Mouse (Mus musculus): ENCODE data around the gene Pnpla5. TPM values are rescaled to one million over a fixed set of nuclear protein-coding genes. Genes with fewer than 3 reads are reported as not detected.
"Not testable (repeated sequence)": the region's sequence is repeated elsewhere in the genome, so short reads cannot be mapped to it uniquely, and the experiment has no call there.

Gene Pnpla5
- polyA plus RNA-seq, 1 experiment from 2014 or later: not detected

GRCm38 (mm10) chr15:84113873-84114272 lies 9.1 kb downstream of the Pnpla5 start:
- Histone ChIP-seq H3K27ac (no peak overlapping the region), H3K4me1 (no peaks in the 10 kb centered on the region)

GRCm38 (mm10) chr15:84108899-84109298 lies 14.1 kb downstream of the Pnpla5 start:
- Histone ChIP-seq H3K9ac (no peak overlapping the region), H3K27me3 (peaks cover 38% of the 10 kb centered on the region), H3K4me3 (no peak overlapping the region), H3K4me1 (peaks cover 11% of the 10 kb centered on the region; the same call in 1 of the 2 replicates), H3K27ac (no peak overlapping the region), H3K36me3 (no peaks in the 10 kb centered on the region), H3K4me2 (replicated peaks) (no peak overlapping the region), H3K9me3 (no peaks in the 10 kb centered on the region)
- 4% methylated on average over 13 of the region's 13 CpGs for WGBS
- no peak for ATAC-seq (ENCODE audit: insufficient number of reproducible peaks, insufficient read depth, low FRiP score, low TSS enrichment)

More at GRCm38 (mm10) chr15:84113873-84114272, 9.1 kb downstream of the Pnpla5 start:
- WGBS: 75% methylated on average over 6 of the region's 6 CpGs
- H3K9me3 ChIP-seq: no peaks in the 10 kb centered on the region
- no peak overlapping the region for H3K9ac ChIP-seq
- H3K4me2 ChIP-seq (replicated peaks): no peak overlapping the region
- H3K36me3 ChIP-seq: no peaks in the 10 kb centered on the region
- no peak overlapping the region for H3K4me3 ChIP-seq
- 0 out of 2 replicates have a peak, but pooled peaks cover 3% of the 10 kb centered on the region for H3K27me3 ChIP-seq
- no peak for ATAC-seq (ENCODE audit: insufficient number of reproducible peaks, insufficient read depth, low FRiP score, low TSS enrichment)

DNA sequence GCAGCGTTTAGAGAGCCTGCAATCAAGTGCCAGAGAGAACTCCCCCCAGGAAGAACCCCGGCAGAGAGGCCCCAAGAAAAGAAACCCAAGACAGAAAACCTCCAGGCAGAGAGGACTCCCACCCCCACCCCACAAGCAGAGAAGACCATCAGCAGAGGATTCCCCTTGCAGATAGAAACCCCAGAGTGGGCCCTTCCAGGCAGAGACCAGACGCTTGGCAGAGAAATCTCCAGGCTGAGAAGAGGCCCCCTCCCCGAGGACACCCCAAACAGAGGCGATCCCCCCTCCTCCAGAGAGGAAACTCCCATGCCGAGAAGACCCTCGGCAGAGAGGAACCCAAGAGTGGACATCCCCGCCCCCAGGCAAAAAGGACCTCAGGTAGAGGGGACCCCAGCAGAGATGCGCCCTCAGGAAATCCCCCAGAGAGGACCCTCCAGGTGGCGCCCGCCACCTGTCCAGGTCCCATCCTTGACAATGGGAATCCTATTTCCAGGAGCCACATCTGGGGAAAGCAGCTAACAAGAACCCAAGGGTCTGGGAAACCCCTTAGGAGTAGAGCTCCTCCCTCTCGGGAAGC lies 17.0 kb downstream of the Pnpla5 start:
- peaks cover 11% of the 10 kb centered on the region; the same call in 1 of the 2 replicates for H3K4me1 ChIP-seq
- H3K9me3 ChIP-seq: no peaks in the 10 kb centered on the region
- peaks cover 49% of the 10 kb centered on the region for H3K27me3 ChIP-seq
- H3K36me3 ChIP-seq: no peaks in the 10 kb centered on the region
- peak overlapping the region; percentile 53 for H3K4me3 ChIP-seq
- H3K27ac ChIP-seq: no peak overlapping the region
- ATAC-seq (ENCODE audit: insufficient number of reproducible peaks, insufficient read depth, low FRiP score, low TSS enrichment): no peak
- WGBS: 12% methylated on average over 12 of the region's 12 CpGs
- H3K9ac ChIP-seq: peak overlapping the region; percentile 42
- H3K4me2 ChIP-seq (replicated peaks): peak overlapping the region; percentile 94

DNA sequence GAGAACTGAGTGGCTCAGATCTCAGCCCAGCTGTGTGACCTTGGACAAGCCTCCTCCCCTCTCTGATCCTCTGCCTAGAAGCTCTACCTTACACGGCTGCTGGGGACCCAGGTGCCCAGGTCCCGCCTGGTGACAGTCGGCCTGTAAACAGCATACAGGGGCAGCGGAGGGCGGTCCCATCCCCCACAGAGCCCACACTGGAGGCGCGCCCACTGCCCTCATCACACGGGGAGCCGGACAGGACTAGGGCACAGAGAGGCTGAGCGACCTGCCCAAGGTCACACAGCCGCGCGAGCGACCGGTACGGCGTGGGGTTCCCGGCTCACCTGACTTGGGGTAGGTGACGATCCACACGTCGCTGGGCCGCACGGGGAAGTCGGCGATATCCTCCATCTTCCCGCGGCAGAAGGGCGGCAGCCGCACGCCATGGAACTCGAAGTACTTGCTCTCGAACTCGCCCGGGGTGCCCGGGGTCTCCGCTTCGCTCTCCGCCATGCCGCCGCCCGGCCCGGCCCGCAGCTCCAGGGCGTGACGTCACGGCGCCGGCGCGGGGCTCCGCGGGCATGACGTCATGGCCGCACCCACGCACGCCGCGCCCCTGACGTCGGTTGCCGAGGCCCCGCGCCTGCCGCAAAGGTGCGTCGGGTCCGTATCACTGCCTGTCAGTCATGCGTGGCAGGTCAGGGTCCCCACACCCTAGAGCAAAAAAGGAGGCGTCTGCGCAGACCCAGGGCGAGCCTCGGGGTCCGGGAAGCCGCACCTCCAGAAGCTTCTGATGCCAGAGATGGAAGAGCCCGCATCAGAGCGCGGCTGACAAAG lies 17.7 kb downstream of the Pnpla5 start, which contains the start of gene Sult4a1:
Gene Sult4a1, minus strand, starts transcription at position 650 of the 819 bp plus-strand sequence.
- Histone ChIP-seq H3K27ac (no peak within 1 kb of the TSS), H3K27me3 (peaks cover 49% of the 10 kb centered on the region), H3K9ac (peak within 1 kb of the TSS; percentile 42), H3K4me2 (replicated peaks) (peak within 1 kb of the TSS; percentile 94), H3K4me3 (peak within 1 kb of the TSS; percentile 53), H3K9me3 (no peaks in the 10 kb centered on the region), H3K36me3 (no peaks in the 10 kb centered on the region), H3K4me1 (peaks cover 11% of the 10 kb centered on the region; the same call in 1 of the 2 replicates)
- WGBS: 2% methylated on average over 77 of the region's 77 CpGs
- no peak for ATAC-seq (ENCODE audit: insufficient number of reproducible peaks, insufficient read depth, low FRiP score, low TSS enrichment)

DNA sequence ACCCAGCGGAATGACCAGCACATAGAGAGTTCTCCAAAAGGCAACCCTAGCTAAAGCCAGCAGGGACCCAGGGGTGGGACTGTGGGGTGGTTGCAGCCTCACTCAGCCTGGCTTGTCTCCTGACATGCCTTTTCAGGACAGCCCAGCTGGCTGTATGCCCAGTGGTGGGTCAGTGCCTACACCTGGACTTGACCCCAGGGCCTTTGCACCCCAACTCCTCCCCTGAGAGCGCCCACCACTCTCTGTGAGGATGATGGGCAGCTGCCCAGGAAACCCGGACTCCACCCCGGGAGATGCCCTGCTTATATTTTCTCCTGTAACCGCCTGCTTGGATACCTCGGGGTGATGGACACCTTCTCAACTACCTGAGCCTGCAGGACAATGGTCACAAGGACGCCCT lies 18.3 kb downstream of the Pnpla5 start:
- H3K4me3 ChIP-seq: peak overlapping the region; percentile 53
- no peak for ATAC-seq (ENCODE audit: insufficient number of reproducible peaks, insufficient read depth, low FRiP score, low TSS enrichment)
- peaks cover 11% of the 10 kb centered on the region; the same call in 1 of the 2 replicates for H3K4me1 ChIP-seq
- peak overlapping the region; percentile 94 for H3K4me2 ChIP-seq (replicated peaks)
- WGBS: 76% methylated on average over 7 of the region's 7 CpGs
- H3K9me3 ChIP-seq: no peaks in the 10 kb centered on the region
- peaks cover 49% of the 10 kb centered on the region for H3K27me3 ChIP-seq
- H3K36me3 ChIP-seq: no peaks in the 10 kb centered on the region
- no peak overlapping the region for H3K27ac ChIP-seq
- H3K9ac ChIP-seq: no peak overlapping the region

GRCm38 (mm10) chr15:84097536-84097935 lies 25.4 kb downstream of the Pnpla5 start:
- not testable (repeated sequence) for H3K4me2 ChIP-seq (replicated peaks); H3K9me3 ChIP-seq; ATAC-seq (ENCODE audit: insufficient number of reproducible peaks, insufficient read depth, low FRiP score, low TSS enrichment); H3K4me1 ChIP-seq; H3K27me3 ChIP-seq; H3K9ac ChIP-seq; H3K4me3 ChIP-seq; H3K27ac ChIP-seq; H3K36me3 ChIP-seq
- 87% methylated on average over 15 of the region's 15 CpGs for WGBS

- Histone ChIP-seq H3K27ac (no peak overlapping the region), H3K4me1 (no peaks in the 10 kb centered on the region), H3K4me2 (replicated peaks) (no peak overlapping the region), H3K36me3 (no peaks in the 10 kb centered on the region), H3K4me3 (no peak overlapping the region), H3K9ac (no peak overlapping the region), H3K27me3 (no peaks in the 10 kb centered on the region), H3K9me3 (no peaks in the 10 kb centered on the region)
- 89% methylated on average over 8 of the region's 8 CpGs for WGBS
- no peak for ATAC-seq (ENCODE audit: insufficient number of reproducible peaks, insufficient read depth, low FRiP score, low TSS enrichment)
Observed at GRCm38 (mm10) chr15:84096051-84096450, 26.9 kb downstream of the Pnpla5 start.

- Histone ChIP-seq H3K27me3 (no peaks in the 10 kb centered on the region), H3K4me2 (replicated peaks) (no peak overlapping the region), H3K36me3 (no peaks in the 10 kb centered on the region), H3K4me1 (no peaks in the 10 kb centered on the region), H3K9ac (no peak overlapping the region), H3K9me3 (no peaks in the 10 kb centered on the region), H3K4me3 (no peak overlapping the region), H3K27ac (no peak overlapping the region)
- no peak for ATAC-seq (ENCODE audit: insufficient number of reproducible peaks, insufficient read depth, low FRiP score, low TSS enrichment)
- 71% methylated on average over 7 of the region's 7 CpGs for WGBS
Observed at GRCm38 (mm10) chr15:84094921-84095320, 28.1 kb downstream of the Pnpla5 start.

DNA sequence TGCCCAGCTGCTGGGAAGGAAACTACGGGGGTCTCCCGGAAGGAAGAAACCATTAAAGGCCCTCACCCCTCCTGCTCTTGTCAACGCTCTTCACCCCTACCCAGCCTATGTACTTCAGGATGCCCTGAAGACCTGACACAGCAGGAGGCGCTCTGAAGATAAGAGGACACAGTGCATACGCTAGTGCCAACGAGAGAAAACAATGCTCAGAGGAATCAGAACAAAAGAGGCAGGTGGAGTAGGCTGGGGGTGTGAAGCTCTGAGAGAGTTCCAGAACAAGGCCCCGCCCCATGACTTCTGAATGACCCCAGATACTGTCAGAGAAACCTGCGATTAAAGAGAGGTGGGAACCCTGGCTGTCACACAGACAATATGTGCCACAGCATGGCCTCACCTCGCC lies 36.2 kb downstream of the Pnpla5 start:
- no peaks in the 10 kb centered on the region for H3K36me3 ChIP-seq
- no peaks in the 10 kb centered on the region for H3K9me3 ChIP-seq
- no peaks in the 10 kb centered on the region for H3K4me1 ChIP-seq
- H3K9ac ChIP-seq: no peak overlapping the region
- no peaks in the 10 kb centered on the region for H3K27me3 ChIP-seq
- H3K4me3 ChIP-seq: no peak overlapping the region
- WGBS: 53% methylated on average over 9 of the region's 9 CpGs
- no peak for ATAC-seq (ENCODE audit: insufficient number of reproducible peaks, insufficient read depth, low FRiP score, low TSS enrichment)
- no peak overlapping the region for H3K27ac ChIP-seq
- no peak overlapping the region for H3K4me2 ChIP-seq (replicated peaks)

DNA sequence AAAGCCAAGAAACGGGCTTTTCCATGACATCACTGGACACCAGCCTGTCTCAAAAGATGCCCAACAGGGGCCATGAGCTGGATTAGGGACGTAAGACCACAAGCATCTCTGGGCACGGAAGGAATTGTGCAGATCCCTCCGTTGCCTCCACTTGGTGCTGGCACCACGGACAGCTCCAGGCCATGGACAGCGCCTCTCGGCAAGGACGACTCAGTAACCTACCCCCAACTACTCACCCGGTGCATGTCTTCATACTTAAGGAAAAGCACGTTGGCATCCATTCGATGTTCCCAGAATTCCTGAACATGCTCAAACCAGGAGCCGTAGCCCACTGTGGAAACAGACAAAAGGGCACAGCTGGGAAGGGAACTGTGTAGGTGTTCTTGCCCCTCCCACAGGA lies 36.6 kb downstream of the Pnpla5 start:
- WGBS: 30% methylated on average over 12 of the region's 12 CpGs
- no peaks in the 10 kb centered on the region for H3K27me3 ChIP-seq
- H3K27ac ChIP-seq: no peak overlapping the region
- no peak for ATAC-seq (ENCODE audit: insufficient number of reproducible peaks, insufficient read depth, low FRiP score, low TSS enrichment)
- no peaks in the 10 kb centered on the region for H3K9me3 ChIP-seq
- H3K36me3 ChIP-seq: no peaks in the 10 kb centered on the region
- no peak overlapping the region for H3K9ac ChIP-seq
- no peak overlapping the region for H3K4me3 ChIP-seq
- H3K4me1 ChIP-seq: no peaks in the 10 kb centered on the region
- no peak overlapping the region for H3K4me2 ChIP-seq (replicated peaks)

DNA sequence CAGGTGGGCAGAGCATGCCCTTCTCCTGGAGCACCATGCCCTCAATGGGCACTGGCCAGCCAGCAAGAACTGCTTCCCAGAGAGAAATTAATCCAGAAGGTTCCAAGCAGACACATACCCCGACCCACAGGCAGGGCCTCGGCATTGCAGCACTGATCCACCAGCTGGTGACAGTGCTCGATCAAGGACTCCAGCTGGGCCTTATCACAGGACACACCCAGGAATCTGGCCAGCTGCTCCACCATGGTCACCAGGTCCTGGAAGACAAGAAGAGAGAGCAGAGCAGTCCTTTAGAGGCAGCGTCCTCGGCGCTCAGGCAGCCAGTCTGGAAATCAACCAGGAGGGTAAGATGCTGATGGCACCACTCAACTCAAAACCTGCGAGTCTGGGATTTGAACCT lies 42.9 kb downstream of the Pnpla5 start:
- Histone ChIP-seq H3K9ac (no peak overlapping the region), H3K36me3 (no peaks in the 10 kb centered on the region), H3K4me2 (replicated peaks) (no peak overlapping the region), H3K9me3 (no peaks in the 10 kb centered on the region), H3K4me1 (no peaks in the 10 kb centered on the region), H3K4me3 (no peak overlapping the region), H3K27me3 (peaks cover 4% of the 10 kb centered on the region; the same call in 1 of the 2 replicates), H3K27ac (no peak overlapping the region)
- WGBS: 70% methylated on average over 7 of the region's 7 CpGs
- ATAC-seq (ENCODE audit: insufficient number of reproducible peaks, insufficient read depth, low FRiP score, low TSS enrichment): no peak

DNA sequence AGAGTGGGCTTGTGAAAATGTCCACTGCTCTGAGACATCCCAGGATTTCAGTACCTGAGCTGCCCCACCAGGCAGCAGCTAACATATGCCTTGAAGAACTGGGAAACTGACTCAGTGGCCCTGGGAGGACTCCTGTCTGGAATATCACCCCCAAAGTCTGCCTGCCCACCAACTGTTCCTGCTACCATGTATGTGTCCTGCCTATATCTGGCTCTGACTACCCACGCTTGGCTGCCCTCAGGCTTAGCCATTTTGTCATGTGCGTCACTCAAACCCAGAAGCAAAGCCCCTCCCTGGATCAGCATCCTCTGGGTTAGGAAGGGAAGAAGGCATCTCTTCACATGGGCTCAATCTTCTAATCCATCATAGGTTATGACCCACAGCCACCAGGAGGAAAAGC lies 43.5 kb downstream of the Pnpla5 start:
- Histone ChIP-seq H3K4me3 (no peak overlapping the region), H3K9me3 (no peaks in the 10 kb centered on the region), H3K27me3 (peaks cover 10% of the 10 kb centered on the region), H3K9ac (no peak overlapping the region), H3K4me2 (replicated peaks) (no peak overlapping the region), H3K36me3 (no peaks in the 10 kb centered on the region), H3K4me1 (peaks cover 4% of the 10 kb centered on the region; the same call in 1 of the 2 replicates), H3K27ac (no peak overlapping the region)
- WGBS: 81% methylated on average over 2 of the region's 2 CpGs
- ATAC-seq (ENCODE audit: insufficient number of reproducible peaks, insufficient read depth, low FRiP score, low TSS enrichment): no peak
